Mouse (Mus musculus) midbrain, postnatal 0 days (tissue): Measurements from ENCODE around the gene Garnl3. TPM values are rescaled to one million over a fixed set of nuclear protein-coding genes. Genes with fewer than 3 reads are reported as not detected.
A peak's percentile ranks its signal among the peaks of the same experiment; 100 is the strongest.

Experiments
- ATAC-seq: fragments of 200-750 bp; cut with Nextera tagmentation; 2 replicates; pipeline ENCODE4 v1.8.0; 2017; ENCODE audit warnings: moderate number of reproducible peaks, mild to moderate bottlenecking, moderate TSS enrichment, moderate library complexity; ENCODE audit not compliant: low FRiP score
- DNase-seq: peaks from one replicate; pipeline ENCODE4 v3.0.0-alpha.2; 2015; ENCODE audit warnings: low spot score
- H3K27ac ChIP-seq: fragments of 300-500 bp; sonication (generic); 2 replicates; pipeline ENCODE4 v1.5.1; 2014; ENCODE audit warnings: low read depth, mild to moderate bottlenecking, low read length, mixed read lengths
- H3K27me3 ChIP-seq: fragments of 300-500 bp; sonication (generic); 2 replicates; pipeline ENCODE4 v1.6.1; 2014; ENCODE audit warnings: low read length, control low read depth, mixed read lengths; ENCODE audit not compliant: insufficient read depth
- H3K36me3 ChIP-seq: fragments of 300-500 bp; sonication (generic); 2 replicates; pipeline ENCODE4 v1.6.1; 2014; ENCODE audit warnings: low read length, control low read depth, mixed read lengths; ENCODE audit not compliant: insufficient read depth
- H3K4me1 ChIP-seq: fragments of 300-500 bp; sonication (generic); 2 replicates; pipeline ENCODE4 v1.6.1; 2014; ENCODE audit warnings: mild to moderate bottlenecking, control low read depth, antibody characterized with exemption, low read length, mixed read lengths; ENCODE audit not compliant: insufficient read depth
- H3K4me2 ChIP-seq: fragments of 300-500 bp; sonication (generic); 2 replicates; pipeline ENCODE4 v1.6.1; 2014; ENCODE audit warnings: low read depth, mild to moderate bottlenecking, low read length, mixed read lengths; ENCODE audit not compliant: poor library complexity, severe bottlenecking
- H3K4me3 ChIP-seq: fragments of 300-500 bp; sonication (generic); 2 replicates; pipeline ENCODE4 v1.5.1; 2014; ENCODE audit warnings: low read depth, mild to moderate bottlenecking, low read length, moderate library complexity
- H3K9ac ChIP-seq: fragments of 300-500 bp; sonication (generic); replicated peaks from 2 replicates; pipeline ENCODE4 v1.6.1; 2014; ENCODE audit warnings: mild to moderate bottlenecking, low read length, moderate library complexity, mixed read lengths; ENCODE audit not compliant: poor library complexity, severe bottlenecking
- H3K9me3 ChIP-seq: fragments of 300-500 bp; sonication (generic); 2 replicates; pipeline ENCODE4 v1.6.1; 2016; ENCODE audit warnings: low read length, control low read depth
- CTCF ChIP-seq: IDR thresholded peaks from 2 replicates; pipeline ENCODE4 v1.5.1; 2016; ENCODE audit warnings: antibody characterized with exemption, mild to moderate bottlenecking
- WGBS: fragments of 180-500 bp; shearing (Covaris S2); extraction: QIAGEN DNeasy Blood & Tissue Kit; methylation state at CpG from one replicate; pipeline ENCODE4 v1.1.7; 2014; 5-methylcytosine and 5-hydroxymethylcytosine counted together
- polyA plus RNA-seq: library from polyadenylated mRNA; unstranded; fragments of >200 nt; fragmentation: Nextera tagmentation; extraction: Ambion mirVana; gene quantifications from 2 replicates; pipeline ENCODE4 v1.2.1, GENCODE M21; 2015
- total RNA-seq: library from RNA; depleted of rRNA; stranded (reverse); fragments of >200 nt; gene quantifications from 2 replicates; pipeline ENCODE4 v1.2.3, GENCODE M21; 2014

Gene Garnl3
- total and polyA plus RNA-seq, 2 experiments from 2014 or later, result 77.1 to 134 TPM

DNA sequence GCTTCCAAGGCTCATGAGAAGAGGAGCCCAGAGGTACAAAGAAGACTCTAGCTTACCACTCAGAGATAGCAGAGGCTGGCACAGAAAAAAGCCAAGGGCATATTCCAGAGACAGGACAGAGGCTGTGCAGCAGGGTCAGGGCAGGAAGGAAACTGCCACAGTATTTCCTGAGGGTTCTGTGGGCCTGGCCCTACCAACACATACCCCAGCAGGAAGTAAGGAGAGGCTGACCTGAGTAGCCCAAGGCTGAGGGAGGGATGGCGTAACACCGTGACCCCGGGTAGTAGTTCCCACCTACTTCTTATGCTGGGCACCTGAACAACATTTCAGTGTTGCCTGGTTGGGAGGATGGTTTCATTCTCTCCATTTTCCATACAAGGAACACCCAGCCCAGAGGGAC, 35.6 kb upstream of the Garnl3 start:
- DNase-seq (no peak), ATAC-seq (no peak)
- Histone ChIP-seq H3K36me3 (peaks cover 33% of the 10 kb centered on the region), H3K4me3 (no peak overlapping the region), H3K27me3 (no peaks in the 10 kb centered on the region), H3K9me3 (no peaks in the 10 kb centered on the region), H3K27ac (no peak overlapping the region), H3K9ac (no peak overlapping the region), H3K4me2 (no peak overlapping the region), H3K4me1 (no peaks in the 10 kb centered on the region)
- TF ChIP-seq CTCF, result no peak
- 97% methylated on average over 3 of the region's 3 CpGs for WGBS

DNA sequence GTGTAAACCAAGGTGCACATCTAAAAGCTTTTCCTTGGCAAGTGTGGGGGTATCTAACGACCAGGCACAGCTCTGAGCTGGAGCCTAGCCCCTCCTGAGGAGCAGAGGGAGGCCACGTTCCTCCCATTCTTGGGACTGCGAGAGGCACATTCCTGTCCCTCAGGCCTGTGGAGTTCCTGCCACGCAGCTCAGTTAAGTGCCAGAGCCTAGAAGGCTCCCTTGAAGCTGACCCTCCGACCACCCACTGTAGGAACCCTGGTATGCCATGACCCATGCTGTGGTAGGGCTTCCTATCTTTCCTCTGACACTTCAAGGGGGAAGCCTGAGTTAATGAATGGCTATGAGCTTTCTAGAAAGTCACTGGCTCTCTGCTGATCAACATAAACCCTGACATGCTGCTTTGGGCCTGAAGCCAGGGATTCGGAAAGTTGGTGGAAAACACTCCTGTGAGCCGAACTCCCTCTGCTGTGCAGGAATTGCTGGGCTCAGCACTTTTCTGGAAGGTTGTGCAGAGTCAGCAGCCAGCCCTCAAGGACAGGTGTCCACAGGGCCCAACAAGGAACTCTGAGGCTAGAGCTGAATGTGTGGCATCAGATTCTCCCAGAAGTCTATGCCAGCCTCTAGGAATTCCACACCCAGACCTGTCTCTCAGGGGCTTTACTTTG, 34.4 kb upstream of the Garnl3 start:
- TF ChIP-seq CTCF, result no peak
- Histone ChIP-seq H3K9ac (no peak overlapping the region), H3K27ac (no peak overlapping the region), H3K4me2 (no peak overlapping the region), H3K36me3 (peaks cover 39% of the 10 kb centered on the region), H3K9me3 (no peaks in the 10 kb centered on the region), H3K4me1 (no peaks in the 10 kb centered on the region), H3K27me3 (no peaks in the 10 kb centered on the region), H3K4me3 (no peak overlapping the region)
- DNase-seq (peak; percentile 49), ATAC-seq (no peak)
- 71% methylated on average over 7 of the region's 7 CpGs for WGBS

DNA sequence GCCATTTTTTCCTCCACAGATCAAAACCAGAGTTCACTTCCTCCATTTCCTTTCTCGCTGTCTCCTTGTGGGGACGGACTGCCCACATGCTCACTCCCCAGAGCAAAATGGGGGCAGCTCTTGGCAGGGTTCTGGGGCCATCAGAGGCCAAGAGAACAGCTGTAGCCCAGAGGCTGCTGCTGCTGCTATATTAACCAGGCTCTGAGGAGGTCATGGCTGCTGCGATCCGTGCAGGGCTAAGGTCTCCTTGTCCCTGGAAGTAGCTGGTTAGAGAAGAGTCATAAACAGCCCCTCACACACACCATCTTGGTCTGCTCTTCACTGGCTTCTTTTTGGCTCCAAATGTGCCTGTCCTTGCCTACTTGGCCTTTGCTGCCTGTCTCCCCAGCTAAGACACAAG, 33.8 kb upstream of the Garnl3 start:
- Histone ChIP-seq H3K9ac (no peak overlapping the region), H3K36me3 (peaks cover 37% of the 10 kb centered on the region), H3K9me3 (no peaks in the 10 kb centered on the region), H3K27ac (no peak overlapping the region), H3K27me3 (no peaks in the 10 kb centered on the region), H3K4me1 (no peaks in the 10 kb centered on the region), H3K4me2 (no peak overlapping the region), H3K4me3 (no peak overlapping the region)
- TF ChIP-seq CTCF, result no peak
- ATAC-seq (no peak), DNase-seq (no peak)
- 90% methylated on average over 4 of the region's 4 CpGs for WGBS

DNA sequence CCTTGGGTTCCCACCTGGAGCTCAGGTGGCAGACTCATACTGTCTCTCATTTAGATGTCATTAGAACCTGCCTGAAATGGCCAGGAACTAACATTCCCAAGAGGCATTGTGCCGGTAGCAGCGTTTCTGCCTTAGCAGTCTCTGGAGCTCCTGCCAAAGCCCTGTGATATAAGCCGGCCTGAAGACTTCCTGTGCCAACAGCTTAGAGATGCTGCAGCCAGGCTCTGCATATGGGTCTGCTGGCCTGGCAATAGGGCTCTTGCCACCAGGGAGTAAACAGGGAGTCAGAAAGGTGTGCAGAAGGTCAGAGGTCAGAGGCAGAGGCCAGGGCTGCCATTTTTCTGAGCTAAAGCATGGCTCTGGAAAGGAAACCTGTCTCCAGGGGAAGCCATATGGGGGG, 33.2 kb upstream of the Garnl3 start:
- WGBS, result 61% methylated on average over 3 of the region's 3 CpGs
- Histone ChIP-seq H3K9ac (no peak overlapping the region), H3K27ac (no peak overlapping the region), H3K27me3 (no peaks in the 10 kb centered on the region), H3K4me2 (no peak overlapping the region), H3K9me3 (no peaks in the 10 kb centered on the region), H3K4me3 (no peak overlapping the region), H3K36me3 (peaks cover 39% of the 10 kb centered on the region), H3K4me1 (no peaks in the 10 kb centered on the region)
- no peak for TF ChIP-seq CTCF
- ATAC-seq (no peak), DNase-seq (no peak)

DNA sequence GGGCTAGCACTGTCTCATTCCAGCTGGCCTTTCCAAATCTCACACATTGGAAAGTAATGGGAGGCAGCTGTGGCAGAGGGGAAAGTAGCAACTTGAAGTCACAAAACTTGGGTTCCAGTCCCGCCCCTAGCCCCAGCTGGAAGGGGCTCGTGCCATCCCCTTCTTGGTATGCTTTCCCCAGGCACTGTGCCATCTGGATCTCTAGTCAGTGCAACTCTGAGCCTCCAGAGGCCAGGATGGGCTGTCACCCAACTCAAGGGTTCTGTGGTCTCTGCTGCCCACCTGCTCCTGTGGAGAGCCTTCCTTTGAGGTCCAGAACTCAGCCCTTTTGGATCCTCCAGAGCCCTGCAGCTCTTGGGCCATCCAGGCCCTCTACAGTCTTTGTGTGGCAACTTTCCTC, 30.7 kb upstream of the Garnl3 start:
- H3K36me3 ChIP-seq, result peaks cover 47% of the 10 kb centered on the region
- 93% methylated on average over 2 of the region's 2 CpGs for WGBS
- no peak for DNase-seq

DNA sequence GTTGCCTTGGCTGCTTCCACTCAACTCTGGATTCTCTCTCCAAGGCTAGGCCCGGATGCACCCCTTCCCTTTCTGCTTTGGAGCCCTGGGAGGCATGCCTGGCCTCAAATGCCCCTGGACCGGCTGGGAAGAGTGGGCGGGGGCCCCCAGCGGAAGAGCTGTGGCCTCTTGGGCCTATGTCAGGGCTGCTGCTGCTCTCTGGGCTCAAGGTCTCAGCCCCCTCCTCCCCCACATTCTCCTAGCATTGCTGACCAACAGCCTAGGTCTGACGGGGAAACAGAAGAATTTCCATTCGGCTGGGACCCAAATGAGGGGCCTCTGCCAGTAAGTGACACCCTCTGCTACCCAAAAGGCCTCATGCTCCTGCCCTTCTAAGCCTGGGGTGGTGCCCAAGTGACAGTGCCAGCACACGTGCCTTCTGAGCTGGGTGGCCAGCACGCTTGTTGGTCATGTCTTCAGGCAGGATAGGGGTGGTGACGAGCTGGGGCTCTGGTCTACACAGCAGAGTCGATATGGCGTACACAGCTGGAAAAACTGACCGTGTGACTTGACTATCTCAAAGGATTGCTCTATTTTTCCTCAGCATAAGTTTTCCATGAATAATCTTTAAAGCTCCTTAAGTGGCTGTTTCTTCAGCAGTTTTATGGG, 29.0 kb upstream of the Garnl3 start:
- Histone ChIP-seq H3K27ac (no peak overlapping the region), H3K9me3 (no peaks in the 10 kb centered on the region), H3K9ac (no peak overlapping the region), H3K4me1 (no peaks in the 10 kb centered on the region), H3K4me3 (no peak overlapping the region), H3K36me3 (peaks cover 47% of the 10 kb centered on the region), H3K27me3 (no peaks in the 10 kb centered on the region), H3K4me2 (no peak overlapping the region)
- TF ChIP-seq CTCF, result no peak
- ATAC-seq, result no peak
- WGBS, result 74% methylated on average over 12 of the region's 12 CpGs
- DNase-seq, result no peak

More for the DNA sequence above, 30.7 kb upstream of the Garnl3 start:
- no peak overlapping the region for H3K4me3 ChIP-seq
- H3K9me3 ChIP-seq, result no peaks in the 10 kb centered on the region
- no peak overlapping the region for H3K9ac ChIP-seq
- H3K4me1 ChIP-seq, result no peaks in the 10 kb centered on the region
- no peak for TF ChIP-seq CTCF
- no peak for ATAC-seq
- no peak overlapping the region for H3K27ac ChIP-seq
- H3K4me2 ChIP-seq, result no peak overlapping the region
- H3K27me3 ChIP-seq, result no peaks in the 10 kb centered on the region
